Mouse (Mus musculus): ENCODE measurements at regions not wholly inside any gene's neighbourhood (a gene's known extent, or its start where the extent isn't known, plus 50 kb on each side); places are given as distances from the start of the nearest gene placed in this dataset.

DNA sequence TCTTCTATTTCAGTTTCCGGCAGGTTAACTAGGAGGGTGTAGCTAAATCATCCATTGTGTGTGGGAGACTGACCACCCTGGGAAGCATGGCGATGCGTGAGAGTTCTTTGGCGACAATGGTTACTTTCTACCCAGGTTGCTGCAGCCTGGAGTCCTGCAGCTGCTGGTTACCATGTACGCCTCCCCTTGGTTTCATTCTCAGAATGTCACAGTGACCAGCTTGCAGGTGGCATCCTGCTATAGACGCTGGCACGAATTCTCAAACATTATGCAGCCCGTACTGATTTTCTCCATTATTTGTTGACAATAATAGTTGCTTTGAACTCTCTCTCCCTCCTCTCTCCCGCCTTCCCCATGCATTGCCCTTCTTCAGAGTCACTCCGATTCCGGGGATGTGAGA is 301.2 kb downstream of the Brinp2 start:
- WGBS (ENCODE audit: insufficient replicate concordance): 68% methylated on average over 11 of the region's 11 CpGs
- no peak for ATAC-seq (ENCODE audit: low read depth)
- H3K4me1 ChIP-seq (ENCODE audit: control insufficient read depth, low read depth, low read length): no peaks in the 10 kb centered on the region

GRCm38 (mm10) chr1:158056994-158057630 is 299.0 kb downstream of the Brinp2 start:
- 42% methylated on average over 3 of the region's 3 CpGs for WGBS (ENCODE audit: insufficient replicate concordance)
- Histone ChIP-seq H3K36me3 (ENCODE audit: control insufficient read depth, insufficient read depth) (no peaks in the 10 kb centered on the region), H3K27ac (ENCODE audit: low read length) (no peak overlapping the region), H3K4me3 (ENCODE audit: low read depth, low read length) (no peak overlapping the region), H3K27me3 (ENCODE audit: control insufficient read depth, insufficient read depth, low read depth, low read length) (no peaks in the 10 kb centered on the region), H3K9ac (ENCODE audit: low read depth, low read length) (no peak overlapping the region), H3K9me3 (replicated peaks; ENCODE audit: control insufficient read depth, low read length) (no peaks in the 10 kb centered on the region; the same call in 1 of the 2 replicates), H3K4me2 (ENCODE audit: low read depth, low read length) (no peak overlapping the region), H3K4me1 (ENCODE audit: control insufficient read depth, low read depth, low read length) (no peaks in the 10 kb centered on the region)
- ATAC-seq (ENCODE audit: low read depth): no peak

More for the DNA sequence above, 301.2 kb downstream of the Brinp2 start:
- H3K9me3 ChIP-seq (replicated peaks; ENCODE audit: control insufficient read depth, low read length): no peaks in the 10 kb centered on the region; the same call in 1 of the 2 replicates
- H3K4me2 ChIP-seq (ENCODE audit: low read depth, low read length): no peak overlapping the region
- H3K4me3 ChIP-seq (ENCODE audit: low read depth, low read length): no peak overlapping the region
- no peaks in the 10 kb centered on the region for H3K36me3 ChIP-seq (ENCODE audit: control insufficient read depth, insufficient read depth)
- no peak overlapping the region for H3K9ac ChIP-seq (ENCODE audit: low read depth, low read length)
- H3K27ac ChIP-seq (ENCODE audit: low read length): no peak overlapping the region
- H3K27me3 ChIP-seq (ENCODE audit: control insufficient read depth, insufficient read depth, low read depth, low read length): no peaks in the 10 kb centered on the region

- H3K27ac ChIP-seq (ENCODE audit: low read length): no peak overlapping the region
- no peaks in the 10 kb centered on the region for H3K27me3 ChIP-seq (ENCODE audit: control insufficient read depth, insufficient read depth, low read depth, low read length)
- ATAC-seq (ENCODE audit: low read depth): no peak
- no peaks in the 10 kb centered on the region for H3K36me3 ChIP-seq (ENCODE audit: control insufficient read depth, insufficient read depth)
- no peak overlapping the region for H3K4me2 ChIP-seq (ENCODE audit: low read depth, low read length)
- H3K4me1 ChIP-seq (ENCODE audit: control insufficient read depth, low read depth, low read length): no peaks in the 10 kb centered on the region
- no peaks in the 10 kb centered on the region; the same call in 1 of the 2 replicates for H3K9me3 ChIP-seq (replicated peaks; ENCODE audit: control insufficient read depth, low read length)
- no peak overlapping the region for H3K4me3 ChIP-seq (ENCODE audit: low read depth, low read length)
- no peak overlapping the region for H3K9ac ChIP-seq (ENCODE audit: low read depth, low read length)
Measured at GRCm38 (mm10) chr1:158057789-158058188, 298.3 kb downstream of the Brinp2 start.

GRCm38 (mm10) chr1:158061995-158062394 is 294.1 kb downstream of the Brinp2 start:
- H3K4me2 ChIP-seq (ENCODE audit: low read depth, low read length): no peak overlapping the region
- H3K27me3 ChIP-seq (ENCODE audit: control insufficient read depth, insufficient read depth, low read depth, low read length): no peaks in the 10 kb centered on the region
- H3K36me3 ChIP-seq (ENCODE audit: control insufficient read depth, insufficient read depth): no peaks in the 10 kb centered on the region
- H3K9ac ChIP-seq (ENCODE audit: low read depth, low read length): no peak overlapping the region
- 57% methylated on average over 6 of the region's 6 CpGs for WGBS (ENCODE audit: insufficient replicate concordance)
- H3K4me1 ChIP-seq (ENCODE audit: control insufficient read depth, low read depth, low read length): no peaks in the 10 kb centered on the region
- ATAC-seq (ENCODE audit: low read depth): no peak
- H3K4me3 ChIP-seq (ENCODE audit: low read depth, low read length): no peak overlapping the region
- H3K27ac ChIP-seq (ENCODE audit: low read length): no peak overlapping the region
- H3K9me3 ChIP-seq (replicated peaks; ENCODE audit: control insufficient read depth, low read length): no peaks in the 10 kb centered on the region

- H3K36me3 ChIP-seq (ENCODE audit: control insufficient read depth, insufficient read depth): no peaks in the 10 kb centered on the region
- no peak overlapping the region for H3K9ac ChIP-seq (ENCODE audit: low read depth, low read length)
- no peak overlapping the region for H3K27ac ChIP-seq (ENCODE audit: low read length)
- H3K4me2 ChIP-seq (ENCODE audit: low read depth, low read length): no peak overlapping the region
- WGBS (ENCODE audit: insufficient replicate concordance): 41% methylated on average over 1 of the region's 1 CpGs
- H3K4me3 ChIP-seq (ENCODE audit: low read depth, low read length): no peak overlapping the region
- H3K4me1 ChIP-seq (ENCODE audit: control insufficient read depth, low read depth, low read length): no peaks in the 10 kb centered on the region
- no peaks in the 10 kb centered on the region for H3K9me3 ChIP-seq (replicated peaks; ENCODE audit: control insufficient read depth, low read length)
- no peaks in the 10 kb centered on the region for H3K27me3 ChIP-seq (ENCODE audit: control insufficient read depth, insufficient read depth, low read depth, low read length)
- no peak for ATAC-seq (ENCODE audit: low read depth)
Measured at GRCm38 (mm10) chr1:158082181-158082580, 273.9 kb downstream of the Brinp2 start.

DNA sequence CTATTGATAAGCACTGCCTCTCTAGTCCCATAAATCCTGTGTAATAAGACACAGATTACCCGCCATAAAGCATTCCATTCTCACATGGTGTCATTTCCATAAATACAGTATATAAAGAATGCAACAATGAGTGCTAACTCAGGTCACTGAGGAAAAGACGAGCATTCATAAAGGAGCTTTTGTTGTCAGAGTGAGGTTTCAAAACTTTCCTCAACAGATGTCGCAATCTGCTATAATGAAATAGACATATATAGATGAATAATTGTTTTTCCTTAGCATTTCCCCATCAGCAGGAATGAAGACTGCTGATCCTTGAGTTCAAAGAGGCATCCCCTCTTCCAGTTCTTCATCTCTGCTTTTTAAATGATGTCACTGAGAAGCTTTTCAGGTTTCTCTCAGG is 270.3 kb downstream of the Brinp2 start:
- no peaks in the 10 kb centered on the region for H3K27me3 ChIP-seq (ENCODE audit: control insufficient read depth, insufficient read depth, low read depth, low read length)
- no peak overlapping the region for H3K9ac ChIP-seq (ENCODE audit: low read depth, low read length)
- no peak overlapping the region for H3K4me3 ChIP-seq (ENCODE audit: low read depth, low read length)
- no peak overlapping the region for H3K27ac ChIP-seq (ENCODE audit: low read length)
- no peak for ATAC-seq (ENCODE audit: low read depth)
- H3K36me3 ChIP-seq (ENCODE audit: control insufficient read depth, insufficient read depth): no peaks in the 10 kb centered on the region
- no peaks in the 10 kb centered on the region for H3K4me1 ChIP-seq (ENCODE audit: control insufficient read depth, low read depth, low read length)
- H3K9me3 ChIP-seq (replicated peaks; ENCODE audit: control insufficient read depth, low read length): no peaks in the 10 kb centered on the region
- WGBS (ENCODE audit: insufficient replicate concordance): 54% methylated on average over 3 of the region's 3 CpGs
- H3K4me2 ChIP-seq (ENCODE audit: low read depth, low read length): no peak overlapping the region

DNA sequence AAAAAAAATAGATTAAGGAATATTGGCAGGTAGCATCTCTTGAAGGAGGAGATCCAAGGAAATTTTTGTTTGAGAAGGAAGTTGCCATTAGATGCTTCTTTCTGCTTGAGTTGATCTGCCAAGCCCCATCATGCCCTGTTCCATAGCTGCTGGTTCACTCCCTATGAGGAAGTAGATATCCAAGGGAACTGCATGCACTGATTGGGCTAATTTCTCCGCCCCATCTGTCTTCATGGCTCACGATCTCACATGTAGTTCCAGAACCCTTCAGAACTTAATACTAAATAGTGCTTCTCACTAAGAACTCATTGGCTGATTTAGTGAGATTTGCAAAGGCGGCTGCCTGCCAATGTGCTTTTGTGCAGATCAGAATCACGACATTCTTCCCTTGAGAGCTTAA is 258.6 kb downstream of the Brinp2 start:
- Histone ChIP-seq H3K4me3 (ENCODE audit: low read depth, low read length) (no peak overlapping the region), H3K4me2 (ENCODE audit: low read depth, low read length) (no peak overlapping the region), H3K27ac (ENCODE audit: low read length) (no peak overlapping the region), H3K9ac (ENCODE audit: low read depth, low read length) (no peak overlapping the region), H3K36me3 (ENCODE audit: control insufficient read depth, insufficient read depth) (no peaks in the 10 kb centered on the region), H3K4me1 (ENCODE audit: control insufficient read depth, low read depth, low read length) (no peaks in the 10 kb centered on the region), H3K9me3 (replicated peaks; ENCODE audit: control insufficient read depth, low read length) (no peaks in the 10 kb centered on the region), H3K27me3 (ENCODE audit: control insufficient read depth, insufficient read depth, low read depth, low read length) (no peaks in the 10 kb centered on the region)
- no peak for ATAC-seq (ENCODE audit: low read depth)
- 61% methylated on average over 4 of the region's 4 CpGs for WGBS (ENCODE audit: insufficient replicate concordance)

- WGBS (ENCODE audit: insufficient replicate concordance): 61% methylated on average over 2 of the region's 2 CpGs
- H3K9me3 ChIP-seq (replicated peaks; ENCODE audit: control insufficient read depth, low read length): no peaks in the 10 kb centered on the region
- no peaks in the 10 kb centered on the region for H3K36me3 ChIP-seq (ENCODE audit: control insufficient read depth, insufficient read depth)
- H3K4me2 ChIP-seq (ENCODE audit: low read depth, low read length): no peak overlapping the region
- ATAC-seq (ENCODE audit: low read depth): no peak
- no peak overlapping the region for H3K27ac ChIP-seq (ENCODE audit: low read length)
- no peaks in the 10 kb centered on the region for H3K27me3 ChIP-seq (ENCODE audit: control insufficient read depth, insufficient read depth, low read depth, low read length)
- no peak overlapping the region for H3K4me3 ChIP-seq (ENCODE audit: low read depth, low read length)
- H3K9ac ChIP-seq (ENCODE audit: low read depth, low read length): no peak overlapping the region
- H3K4me1 ChIP-seq (ENCODE audit: control insufficient read depth, low read depth, low read length): no peaks in the 10 kb centered on the region
Measured at GRCm38 (mm10) chr1:158119708-158120107, 236.4 kb downstream of the Brinp2 start.

GRCm38 (mm10) chr1:158124902-158125301 is 231.2 kb downstream of the Brinp2 start:
- no peaks in the 10 kb centered on the region for H3K4me1 ChIP-seq (ENCODE audit: control insufficient read depth, low read depth, low read length)
- H3K36me3 ChIP-seq (ENCODE audit: control insufficient read depth, insufficient read depth): no peaks in the 10 kb centered on the region
- H3K4me2 ChIP-seq (ENCODE audit: low read depth, low read length): no peak overlapping the region
- no peak overlapping the region for H3K4me3 ChIP-seq (ENCODE audit: low read depth, low read length)
- no peak for ATAC-seq (ENCODE audit: low read depth)
- WGBS (ENCODE audit: insufficient replicate concordance): 76% methylated on average over 3 of the region's 3 CpGs
- no peak overlapping the region for H3K9ac ChIP-seq (ENCODE audit: low read depth, low read length)
- no peak overlapping the region for H3K27ac ChIP-seq (ENCODE audit: low read length)
- H3K9me3 ChIP-seq (replicated peaks; ENCODE audit: control insufficient read depth, low read length): no peaks in the 10 kb centered on the region
- no peaks in the 10 kb centered on the region for H3K27me3 ChIP-seq (ENCODE audit: control insufficient read depth, insufficient read depth, low read depth, low read length)

Measured in liver, embryonic 16.5 days (tissue).